Mouse (Mus musculus): ENCODE data around the gene Gm26741.

The Gm26741 gene

DNA sequence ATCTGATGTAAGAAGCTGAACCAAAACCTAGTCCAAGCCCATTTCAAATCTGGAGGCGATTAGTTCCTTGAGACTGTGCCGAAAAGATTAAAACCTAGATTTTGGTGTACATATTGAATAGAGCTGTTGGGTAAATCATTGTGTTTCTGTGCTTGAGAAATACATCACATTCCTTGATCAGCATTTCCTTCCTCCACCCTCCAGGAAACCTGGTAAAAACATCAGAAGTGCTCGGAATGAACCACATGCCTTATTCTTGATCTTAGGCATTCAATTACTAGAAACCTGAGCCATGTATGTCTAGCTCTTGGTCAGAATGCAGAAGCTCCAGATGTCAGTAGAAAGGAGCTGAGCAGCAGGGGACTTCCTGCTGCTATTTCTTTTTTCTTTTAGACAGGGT lies 30.9 kb downstream of the Gm26741 start:
- no peak for DNase-seq (ENCODE audit: low spot score)

DNA sequence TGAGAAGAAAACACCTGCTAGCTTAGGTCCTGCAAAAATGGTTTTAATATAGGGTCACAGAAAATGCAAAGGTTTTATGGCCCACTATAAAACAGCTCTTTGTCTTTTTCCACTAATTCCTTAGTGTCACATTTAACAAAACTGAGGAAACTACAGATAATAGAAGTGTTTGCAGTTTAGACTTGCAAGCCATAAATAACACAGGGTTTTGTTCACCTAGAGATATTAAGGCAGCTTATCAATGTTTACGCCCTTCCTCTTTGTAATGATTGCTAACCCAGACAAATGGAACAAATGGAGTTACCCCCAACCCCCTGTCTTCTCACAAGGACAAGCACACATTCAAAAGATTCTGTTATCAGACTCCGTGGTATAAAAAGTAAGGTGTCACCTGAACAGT lies 32.6 kb downstream of the Gm26741 start:
- no peak for DNase-seq (ENCODE audit: low spot score)

DNA sequence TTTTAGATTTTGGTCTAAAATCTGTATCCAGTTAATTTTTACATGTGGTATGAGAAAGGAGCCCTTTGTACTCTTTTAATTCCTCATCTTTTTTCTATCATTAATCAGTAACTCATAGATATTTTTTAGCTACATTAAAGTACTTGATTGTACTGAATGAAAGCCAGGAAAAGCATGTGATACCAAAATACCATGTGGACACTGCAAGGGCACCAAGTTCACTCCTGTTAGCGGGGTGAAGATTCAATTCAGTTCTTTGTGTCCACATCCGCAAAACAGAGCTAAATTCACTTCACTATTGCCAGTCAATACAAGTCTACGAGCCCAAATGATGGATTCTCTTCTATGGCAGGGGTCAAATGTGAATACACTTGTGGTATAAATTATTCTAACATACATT lies 38.1 kb downstream of the Gm26741 start:
- no peak for DNase-seq (ENCODE audit: low spot score)

- DNase-seq (ENCODE audit: low spot score): no peak
Observed at GRCm38 (mm10) chr10:52398715-52399114, 40.1 kb downstream of the Gm26741 start.

DNA sequence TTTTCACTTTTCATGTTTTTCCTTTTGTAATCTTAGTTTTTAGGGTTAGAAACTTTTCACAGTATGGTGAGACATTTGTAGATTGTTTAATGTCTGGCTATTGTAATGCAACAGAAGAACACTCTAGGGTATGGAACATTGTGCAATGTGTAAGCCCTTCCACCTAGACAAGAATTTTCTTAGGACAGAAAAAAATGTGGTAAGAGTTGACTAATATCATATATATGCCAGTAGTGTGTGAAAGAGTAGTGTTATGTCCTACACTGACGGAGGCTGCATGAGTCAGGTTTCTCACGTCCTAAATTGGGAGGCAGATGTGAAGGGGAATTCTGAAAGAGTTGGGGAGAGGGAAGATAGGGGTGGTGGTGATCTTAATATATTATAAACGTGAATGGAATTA lies 41.2 kb downstream of the Gm26741 start:
- no peak for DNase-seq (ENCODE audit: low spot score)

DNA sequence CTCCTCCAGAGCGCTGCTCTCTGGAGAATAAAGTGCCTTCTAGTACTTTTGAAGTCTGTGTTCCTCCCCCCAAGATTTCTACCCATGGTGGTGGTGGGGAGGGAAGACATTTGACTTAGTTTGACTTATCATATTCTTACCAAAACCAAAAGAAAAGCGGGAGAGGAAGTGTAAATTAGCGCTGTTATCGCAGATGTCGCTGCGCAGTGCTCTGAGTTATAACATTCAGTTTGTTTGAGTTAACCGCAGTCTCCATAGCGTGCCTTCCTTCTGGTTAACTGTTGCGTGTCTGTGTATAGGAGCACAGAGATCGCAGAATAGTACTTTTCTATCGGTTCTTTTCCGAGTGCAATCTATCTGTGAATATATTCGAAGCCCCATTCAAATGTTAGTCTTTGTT lies 46.6 kb downstream of the Gm26741 start:
- DNase-seq (ENCODE audit: low spot score): no peak

DNA sequence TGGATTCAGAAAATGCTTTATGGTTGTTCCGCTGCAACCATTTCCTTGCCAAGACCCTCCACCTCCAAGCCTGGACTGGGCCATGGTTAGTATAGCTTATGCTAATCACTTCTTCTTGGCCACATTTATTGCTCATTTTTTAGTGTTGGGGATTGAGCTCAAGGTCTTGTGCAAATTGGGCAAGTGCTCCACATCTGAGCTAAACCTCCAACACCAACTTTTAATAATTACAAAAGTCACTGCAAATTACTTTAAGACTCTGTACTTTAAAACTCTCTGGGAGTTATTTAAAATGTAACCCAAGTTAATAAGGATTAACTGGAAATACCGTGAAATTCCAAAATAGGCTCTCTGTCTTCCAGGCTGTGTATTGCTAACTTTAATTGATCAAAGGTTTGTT lies 49.0 kb downstream of the Gm26741 start:
- no peak for DNase-seq (ENCODE audit: low spot score)

Data from layer of hippocampus, adult 9-10 months (tissue).